Mouse (Mus musculus) myocyte (in vitro differentiated cells): ENCODE measurements around the gene Acer1. TPM values are rescaled to one million over a fixed set of nuclear protein-coding genes. Genes with fewer than 3 reads are reported as not detected.

Experiments
- H3K27me3 ChIP-seq: one replicate; pipeline ENCODE4 v1.6.1; 2011; ENCODE audit not compliant: control insufficient read depth, insufficient read depth, insufficient read length
- H3K36me3 ChIP-seq: one replicate; pipeline ENCODE4 v1.6.1; 2011; ENCODE audit not compliant: control insufficient read depth, insufficient read depth
- H3K4me2 ChIP-seq: one replicate; pipeline ENCODE4 v1.6.1; 2011; ENCODE audit warnings: low read depth, control low read depth
- H3K4me3 ChIP-seq: one replicate; pipeline ENCODE4 v1.5.1; 2011; ENCODE audit warnings: mild to moderate bottlenecking, control low read depth, moderate library complexity
- H3K79me2 ChIP-seq: one replicate; pipeline ENCODE4 v1.6.1; 2011; ENCODE audit not compliant: control insufficient read depth, insufficient read depth
- H3ac ChIP-seq: one replicate; pipeline ENCODE4 v1.6.1; 2011; ENCODE audit not compliant: control insufficient read depth, insufficient read length
- CEBPB ChIP-seq: IDR thresholded peaks from 2 replicates; pipeline ENCODE4 v1.6.1; 2011; ENCODE audit warnings: mild to moderate bottlenecking, moderate library complexity; ENCODE audit not compliant: poor library complexity, insufficient read depth, severe bottlenecking
- E2F4 ChIP-seq: IDR thresholded peaks from one replicate; pipeline ENCODE4 v1.6.1; 2011; ENCODE audit warnings: mild to moderate bottlenecking, control low read depth, moderate library complexity; ENCODE audit not compliant: insufficient read depth
- MAX ChIP-seq: IDR thresholded peaks from one replicate; pipeline ENCODE4 v1.6.1; 2011; ENCODE audit warnings: low read depth, mild to moderate bottlenecking, control low read depth
- MYOD1 ChIP-seq, 3 experiments: IDR thresholded peaks; one replicate each; pipeline ENCODE4 v1.6.1; 2011; ENCODE audit warnings: control low read depth in 2 of 3, low read depth in 2 of 3, mild to moderate bottlenecking in 2 of 3, moderate library complexity in 1 of 3; ENCODE audit not compliant: insufficient read length in 2 of 3, control insufficient read depth in 1 of 3
- MYOG ChIP-seq, 3 experiments: IDR thresholded peaks; one replicate each; pipeline ENCODE4 v1.6.1; 2011; ENCODE audit warnings: control low read depth in 2 of 3, low read depth in 2 of 3, mild to moderate bottlenecking in 2 of 3; ENCODE audit not compliant: insufficient read length in 2 of 3, control insufficient read depth in 1 of 3, insufficient read depth in 1 of 3
- POLR2A ChIP-seq: IDR thresholded peaks from one replicate; pipeline ENCODE4 v1.6.1; 2011; ENCODE audit warnings: low read depth, mild to moderate bottlenecking, control low read depth, moderate library complexity; ENCODE audit not compliant: insufficient read length
- POLR2AphosphoS2 ChIP-seq: IDR thresholded peaks from one replicate; pipeline ENCODE4 v1.6.1; 2011; ENCODE audit warnings: low read depth, control low read depth; ENCODE audit not compliant: insufficient read length
- REST ChIP-seq: IDR thresholded peaks from one replicate; pipeline ENCODE4 v1.6.1; 2011; ENCODE audit warnings: mild to moderate bottlenecking, control low read depth, moderate library complexity; ENCODE audit not compliant: insufficient read depth, insufficient read length
- SRF ChIP-seq: IDR thresholded peaks from one replicate; pipeline ENCODE4 v1.6.1; 2011; ENCODE audit warnings: low read depth; ENCODE audit not compliant: control insufficient read depth, insufficient read length
- TCF12 ChIP-seq: IDR thresholded peaks from one replicate; pipeline ENCODE4 v1.6.1; 2011; ENCODE audit warnings: mild to moderate bottlenecking, control low read depth; ENCODE audit not compliant: poor library complexity, insufficient read depth, severe bottlenecking
- TCF3 ChIP-seq: IDR thresholded peaks from one replicate; pipeline ENCODE4 v1.6.1; 2011; ENCODE audit warnings: low read depth, control low read depth; ENCODE audit not compliant: insufficient read length
- USF1 ChIP-seq: IDR thresholded peaks from one replicate; pipeline ENCODE4 v1.6.1; 2011; ENCODE audit warnings: low read depth, mild to moderate bottlenecking, control low read depth, moderate library complexity
- polyA plus RNA-seq: library from polyadenylated mRNA; unstranded; fragments of >200 nt; fragmentation: generic; extraction: Trizol; gene quantifications from one replicate; pipeline ENCODE4 v1.2.1, GENCODE M21; 2012; ENCODE audit warnings: missing spikeins

Gene Acer1
- polyA plus RNA-seq, 1 experiment: not detected

DNA sequence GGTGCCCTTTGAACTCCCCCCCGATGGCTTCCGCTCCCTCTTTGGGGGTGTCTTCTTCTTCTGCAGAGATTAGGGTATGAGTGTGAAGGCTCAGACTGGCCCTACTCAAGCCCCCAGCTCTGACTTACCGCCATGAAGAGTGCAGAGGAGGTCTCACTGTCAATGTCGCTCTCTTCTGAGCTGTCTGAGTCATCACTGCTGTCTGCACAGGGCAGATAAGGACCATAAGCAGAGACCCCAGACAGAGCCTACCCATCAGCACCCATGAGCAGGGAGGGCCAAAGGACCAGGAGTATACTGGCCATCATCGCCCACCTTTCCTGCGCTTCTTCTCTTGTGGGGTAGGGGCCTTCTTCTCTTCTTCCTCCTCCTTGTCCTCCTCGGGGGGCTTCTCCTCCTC lies 22.1 kb upstream of the Acer1 start:
- H3ac ChIP-seq: no peak overlapping the region
- H3K27me3 ChIP-seq: no peaks in the 10 kb centered on the region
- no peaks in the 10 kb centered on the region for H3K79me2 ChIP-seq
- peaks cover 10% of the 10 kb centered on the region for H3K36me3 ChIP-seq
- no peak for TF ChIP-seq E2F4
- TF ChIP-seq USF1: no peak
- no peak for TF ChIP-seq TCF3
- no peak for TF ChIP-seq POLR2A
- TF ChIP-seq MAX: no peak
- TF ChIP-seq TCF12: no peak
- no peak for TF ChIP-seq MYOD1 (IDR thresholded peaks at IDR 0.05; ENCODE audit: control insufficient read depth in 1 of 3, insufficient read length in 2 of 3, low read depth in 2 of 3)
- TF ChIP-seq MYOG (IDR thresholded peaks at IDR 0.05; ENCODE audit: control insufficient read depth in 1 of 3, insufficient read depth in 1 of 3, insufficient read length in 2 of 3, low read depth in 2 of 3): no peak
- TF ChIP-seq CEBPB: no peak
- no peak for TF ChIP-seq POLR2AphosphoS2
- TF ChIP-seq SRF: no peak
- no peak for TF ChIP-seq REST
- H3K4me2 ChIP-seq: no peak overlapping the region
- H3K4me3 ChIP-seq: no peak overlapping the region

DNA sequence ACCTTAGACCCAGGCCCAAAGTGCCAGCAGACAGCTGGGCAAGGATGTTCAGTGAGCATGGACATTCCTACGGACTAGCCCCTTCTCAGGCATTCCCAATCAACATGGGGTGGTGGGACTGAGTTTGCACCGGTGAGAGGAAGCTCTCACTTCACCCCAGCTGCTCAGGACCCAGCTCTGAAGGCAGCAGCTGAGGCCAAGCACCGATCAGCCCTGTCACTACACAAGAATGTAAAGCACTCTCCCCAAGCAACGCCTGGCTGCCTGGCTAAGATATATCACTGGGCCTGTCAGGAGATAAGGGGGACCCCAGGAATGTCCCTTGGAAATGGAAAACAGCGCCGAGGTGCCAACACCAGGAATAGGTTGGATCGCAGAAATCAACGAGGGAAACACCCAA lies 19.3 kb upstream of the Acer1 start:
- no peak overlapping the region for H3ac ChIP-seq
- H3K4me2 ChIP-seq: no peak overlapping the region
- H3K79me2 ChIP-seq: no peaks in the 10 kb centered on the region
- no peak for TF ChIP-seq USF1
- peak; percentile 52 for TF ChIP-seq POLR2AphosphoS2
- peak; percentile 62 to 97 (median 80) for TF ChIP-seq MYOG (IDR thresholded peaks at IDR 0.05; ENCODE audit: control insufficient read depth in 1 of 3, insufficient read depth in 1 of 3, insufficient read length in 2 of 3, low read depth in 2 of 3)
- TF ChIP-seq REST: no peak
- TF ChIP-seq TCF12: peak; percentile 1
- peak; percentile 60 for TF ChIP-seq TCF3
- TF ChIP-seq MYOD1 (IDR thresholded peaks at IDR 0.05; ENCODE audit: control insufficient read depth in 1 of 3, insufficient read length in 2 of 3, low read depth in 2 of 3): peak in 2 of 3 experiments; percentile 61 to 84
- H3K36me3 ChIP-seq: peaks cover 5% of the 10 kb centered on the region
- no peak overlapping the region for H3K4me3 ChIP-seq
- H3K27me3 ChIP-seq: no peaks in the 10 kb centered on the region

DNA sequence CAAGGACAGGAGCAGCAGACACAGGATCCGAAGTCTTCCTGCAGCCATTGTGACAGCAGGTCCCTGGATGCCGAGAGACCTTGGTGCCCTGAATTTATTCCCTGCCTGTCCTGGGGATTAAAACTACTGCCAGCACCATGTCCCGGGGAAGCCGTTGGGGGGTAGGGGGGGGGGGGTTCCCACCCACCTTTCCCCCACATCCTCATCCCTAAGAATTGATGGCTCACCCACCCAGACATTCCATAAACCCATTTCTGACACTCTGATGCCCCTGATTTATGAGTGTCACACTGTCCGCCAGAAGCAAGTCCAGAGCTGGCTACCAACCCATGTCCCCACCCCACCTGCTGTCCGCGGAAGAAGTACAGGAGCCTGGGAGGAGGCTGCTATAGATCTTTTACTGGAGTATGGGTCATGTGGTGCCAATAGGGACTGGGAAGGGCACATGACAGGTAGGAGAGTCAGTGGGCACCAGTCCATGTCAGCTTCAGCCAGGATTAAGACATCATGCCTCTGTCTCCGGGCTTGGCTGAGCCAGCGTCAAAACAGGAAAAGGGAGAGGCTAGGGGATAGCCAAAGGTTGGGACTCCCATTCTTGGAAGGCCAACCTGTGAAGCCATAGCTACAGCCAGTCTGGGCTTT lies 18.2 kb upstream of the Acer1 start, which contains the start of gene Pspn:
Gene Pspn, minus strand, starts transcription at position 51 of the 642 bp plus-strand sequence.
- Histone ChIP-seq H3K79me2 (no peaks in the 10 kb centered on the region), H3ac (no peak within 1 kb of the TSS), H3K4me3 (no peak within 1 kb of the TSS), H3K36me3 (no peaks in the 10 kb centered on the region), H3K27me3 (no peaks in the 10 kb centered on the region), H3K4me2 (no peak within 1 kb of the TSS)
- TF ChIP-seq TCF12 (no peak), USF1 (peak; percentile 13)

DNA sequence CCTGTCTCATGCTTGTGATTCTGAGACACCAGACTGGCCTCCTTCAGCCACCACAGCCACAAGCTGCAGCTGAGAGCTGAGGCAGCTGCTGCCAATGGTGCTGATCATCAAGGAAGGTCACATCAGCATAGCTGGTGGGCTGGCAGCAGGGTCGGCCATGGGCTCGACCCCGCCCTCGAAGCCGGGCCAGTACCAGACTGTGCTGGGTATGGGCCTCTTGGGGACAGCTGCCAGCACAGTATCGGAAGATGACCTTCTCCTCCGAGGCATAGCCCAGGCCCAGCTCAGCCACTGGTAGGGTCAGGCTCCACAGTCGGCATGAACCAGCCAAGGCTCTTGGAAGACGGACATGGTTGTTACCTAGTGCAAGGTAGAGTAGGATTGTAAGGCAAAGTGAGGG lies 17.5 kb upstream of the Acer1 start:
- H3K4me2 ChIP-seq: no peak overlapping the region
- no peaks in the 10 kb centered on the region for H3K79me2 ChIP-seq
- no peaks in the 10 kb centered on the region for H3K36me3 ChIP-seq
- no peak overlapping the region for H3K4me3 ChIP-seq
- no peak for TF ChIP-seq E2F4
- TF ChIP-seq TCF3: peak; percentile 33
- TF ChIP-seq CEBPB: no peak
- TF ChIP-seq MAX: no peak
- TF ChIP-seq SRF: no peak
- TF ChIP-seq POLR2A: no peak
- TF ChIP-seq MYOG (IDR thresholded peaks at IDR 0.05; ENCODE audit: control insufficient read depth in 1 of 3, insufficient read depth in 1 of 3, insufficient read length in 2 of 3, low read depth in 2 of 3): peak in 2 of 3 experiments; percentile 61 to 90
- TF ChIP-seq USF1: no peak
- TF ChIP-seq TCF12: no peak
- no peak for TF ChIP-seq POLR2AphosphoS2
- peak in 2 of 3 experiments; percentile 58 to 81 for TF ChIP-seq MYOD1 (IDR thresholded peaks at IDR 0.05; ENCODE audit: control insufficient read depth in 1 of 3, insufficient read length in 2 of 3, low read depth in 2 of 3)
- no peak for TF ChIP-seq REST
- no peak overlapping the region for H3ac ChIP-seq
- no peaks in the 10 kb centered on the region for H3K27me3 ChIP-seq

DNA sequence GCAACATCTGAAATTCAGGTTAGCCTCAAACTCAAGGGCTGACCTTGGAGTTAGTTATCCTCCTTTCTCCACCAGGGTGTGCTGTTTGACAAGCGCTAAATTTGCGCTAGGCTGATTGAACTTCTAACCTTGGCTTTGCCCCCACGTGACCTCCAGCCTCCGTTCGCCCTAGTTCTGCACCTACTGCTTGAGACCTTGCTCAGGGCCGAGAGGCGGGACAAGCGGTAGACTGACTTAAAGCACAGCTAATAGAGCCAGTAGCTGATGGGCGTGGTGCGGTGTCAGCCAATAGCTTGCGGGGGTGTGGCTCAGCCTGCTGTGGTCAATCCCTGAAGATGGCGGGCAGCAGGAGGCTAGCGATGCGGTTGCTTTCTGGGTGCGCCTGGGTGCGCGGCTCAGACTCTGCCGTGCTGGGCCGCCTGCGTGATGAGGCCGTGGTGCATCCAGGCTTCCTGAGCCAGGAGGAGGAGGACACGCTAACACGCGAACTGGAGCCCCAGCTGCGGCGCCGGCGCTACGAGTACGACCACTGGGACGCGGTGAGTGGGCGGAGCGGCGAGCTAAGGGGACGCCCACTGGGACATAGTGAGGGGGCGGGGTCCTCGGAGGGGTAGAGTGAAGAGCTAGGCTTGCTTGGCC lies 15.2 kb upstream of the Acer1 start, which contains the start of gene Alkbh7:
Gene Alkbh7, plus strand, starts transcription at position 311 of the 639 bp plus-strand sequence.
- TF ChIP-seq MYOD1 (IDR thresholded peaks at IDR 0.05; ENCODE audit: control insufficient read depth in 1 of 3, insufficient read length in 2 of 3, low read depth in 2 of 3) (peak in 1 of 3 experiments; percentile 12), SRF (no peak), POLR2AphosphoS2 (peak; percentile 98), CEBPB (no peak), TCF3 (no peak), MAX (no peak), MYOG (IDR thresholded peaks at IDR 0.05; ENCODE audit: control insufficient read depth in 1 of 3, insufficient read depth in 1 of 3, insufficient read length in 2 of 3, low read depth in 2 of 3) (no peak), E2F4 (no peak), POLR2A (peak; percentile 77), TCF12 (no peak), REST (no peak), USF1 (peak; percentile 99)
- Histone ChIP-seq H3K36me3 (peaks cover 8% of the 10 kb centered on the region), H3ac (peak within 1 kb of the TSS; percentile 26), H3K4me3 (peak within 1 kb of the TSS; percentile 36), H3K79me2 (no peaks in the 10 kb centered on the region), H3K27me3 (no peaks in the 10 kb centered on the region), H3K4me2 (peak within 1 kb of the TSS; percentile 86)
